Mouse (Mus musculus) frontal cortex, adult (tissue): ENCODE measurements around the gene Notum.

Experiments used
- ATAC-seq: cut with Nextera tagmentation; 2 replicates; pipeline ENCODE4 v1.9.2; 2017; ENCODE audit warnings: mild to moderate bottlenecking, moderate library complexity, mixed read lengths; ENCODE audit not compliant: low TSS enrichment

Gene Notum

GRCm38 (mm10) chr11:120634810-120635209 is 26.2 kb downstream of the Notum start:
- no peak for ATAC-seq

GRCm38 (mm10) chr11:120633520-120634343 is 27.2 kb downstream of the Notum start, which contains the start of gene Mafg:
TSS of gene Mafg (minus strand) at chr11:120633600.
- ATAC-seq = peak; percentile 88

GRCm38 (mm10) chr11:120632559-120633519 is 28.1 kb downstream of the Notum start:
- ATAC-seq = peak; percentile 34

- ATAC-seq = no peak
Observed at GRCm38 (mm10) chr11:120631726-120632448, 29.1 kb downstream of the Notum start.

- ATAC-seq = no peak
Observed at GRCm38 (mm10) chr11:120630881-120631725, 29.9 kb downstream of the Notum start.

- ATAC-seq = no peak
Observed at GRCm38 (mm10) chr11:120630401-120630871, 30.5 kb downstream of the Notum start.

- ATAC-seq = no peak
Observed at GRCm38 (mm10) chr11:120629911-120630310, 31.1 kb downstream of the Notum start.

- ATAC-seq = no peak
Observed at GRCm38 (mm10) chr11:120629341-120629730, 31.6 kb downstream of the Notum start.

GRCm38 (mm10) chr11:120628601-120629340 is 32.2 kb downstream of the Notum start:
- no peak for ATAC-seq

- no peak for ATAC-seq
Observed at GRCm38 (mm10) chr11:120627468-120628300, 33.3 kb downstream of the Notum start.

- ATAC-seq = no peak
Observed at GRCm38 (mm10) chr11:120626785-120627467, 34.0 kb downstream of the Notum start.

- ATAC-seq = no peak
Observed at GRCm38 (mm10) chr11:120625152-120625775, 35.7 kb downstream of the Notum start, which contains the start of gene Sirt7. TSS of gene Sirt7 (minus strand) at chr11:120625240.

GRCm38 (mm10) chr11:120624680-120625111 is 36.3 kb downstream of the Notum start:
- ATAC-seq = peak; percentile 86

- ATAC-seq = peak; percentile 66
Observed at GRCm38 (mm10) chr11:120623961-120624679, 36.9 kb downstream of the Notum start.

- no peak for ATAC-seq
Observed at GRCm38 (mm10) chr11:120622805-120623204, 38.2 kb downstream of the Notum start.

- ATAC-seq = no peak
Observed at GRCm38 (mm10) chr11:120620195-120620594, 40.8 kb downstream of the Notum start.
